Mouse (Mus musculus): ENCODE data around the gene Bcat2.
"Not testable (repeated sequence)": the region's sequence is repeated elsewhere in the genome, so short reads cannot be mapped to it uniquely, and the experiment has no call there.

Bcat2 gene

GRCm38 (mm10) chr7:45570103-45570741, at the start of gene Bcat2:
Bcat2 (plus strand) TSS chr7:45570153.
- peak; percentile 66 to 70 for DNase-seq

- no peak for DNase-seq
Measured at GRCm38 (mm10) chr7:45520605-45521004, 49.3 kb upstream of the Bcat2 start.

- peak; percentile 89 to 90 for DNase-seq
Measured at GRCm38 (mm10) chr7:45521728-45522184, 48.2 kb upstream of the Bcat2 start.

- DNase-seq = no peak
Measured at GRCm38 (mm10) chr7:45522194-45522752, 47.7 kb upstream of the Bcat2 start.

- no peak for DNase-seq
Measured at GRCm38 (mm10) chr7:45522957-45523676, 46.8 kb upstream of the Bcat2 start.

GRCm38 (mm10) chr7:45523678-45524170, 46.2 kb upstream of the Bcat2 start:
- DNase-seq = no peak

GRCm38 (mm10) chr7:45524841-45525621, 44.9 kb upstream of the Bcat2 start:
- peak in 1 of 2 experiments; percentile 30 for DNase-seq

GRCm38 (mm10) chr7:45525809-45526473, 44.0 kb upstream of the Bcat2 start, which contains the start of the genes Ppp1r15a and Plekha4:
Ppp1r15a (minus strand) TSS chr7:45526268.
Plekha4 (plus strand) TSS chr7:45526330.
- DNase-seq = peak; percentile 94 to 96

- peak in 1 of 2 experiments; percentile 37 for DNase-seq
Measured at GRCm38 (mm10) chr7:45526474-45527120, 43.4 kb upstream of the Bcat2 start.

GRCm38 (mm10) chr7:45527169-45527568, 42.8 kb upstream of the Bcat2 start:
- DNase-seq = not testable (repeated sequence)

- DNase-seq = no peak
Measured at GRCm38 (mm10) chr7:45529461-45529860, 40.5 kb upstream of the Bcat2 start.

- DNase-seq = no peak
Measured at GRCm38 (mm10) chr7:45530643-45531042, 39.3 kb upstream of the Bcat2 start.

GRCm38 (mm10) chr7:45535676-45536075, 34.3 kb upstream of the Bcat2 start:
- no peak for DNase-seq

- DNase-seq = no peak
Measured at GRCm38 (mm10) chr7:45537602-45538001, 32.4 kb upstream of the Bcat2 start.

GRCm38 (mm10) chr7:45538163-45539041, 31.6 kb upstream of the Bcat2 start:
- DNase-seq = peak in 1 of 2 experiments; percentile 62

GRCm38 (mm10) chr7:45539095-45539494, 30.9 kb upstream of the Bcat2 start:
- no peak for DNase-seq

- peak in 1 of 2 experiments; percentile 50 for DNase-seq
Measured at GRCm38 (mm10) chr7:45540213-45540612, 29.7 kb upstream of the Bcat2 start.

GRCm38 (mm10) chr7:45544525-45544924, 25.4 kb upstream of the Bcat2 start:
- DNase-seq = no peak

GRCm38 (mm10) chr7:45549641-45550436, 20.1 kb upstream of the Bcat2 start:
- DNase-seq = no peak
